Mouse (Mus musculus) forebrain, embryonic 16.5 days (tissue): Measurements from ENCODE around the gene Dync2li1. TPM values are rescaled to one million over a fixed set of nuclear protein-coding genes. Genes with fewer than 3 reads are reported as not detected.
A peak's percentile ranks its signal among the peaks of the same experiment; 100 is the strongest.

ENCODE experiments used
- ATAC-seq: fragments of 200-750 bp; cut with Nextera tagmentation; 2 replicates; pipeline ENCODE4 v1.8.0; 2017; ENCODE audit warnings: mild to moderate bottlenecking, moderate library complexity
- H3K27ac ChIP-seq: fragments of 300-500 bp; sonication (generic); 2 replicates; pipeline ENCODE4 v1.5.1; 2014; ENCODE audit warnings: low read length, control low read depth
- H3K27me3 ChIP-seq: fragments of 300-500 bp; sonication (generic); replicated peaks from 2 replicates; pipeline ENCODE4 v1.6.1; 2014; ENCODE audit warnings: low read length; ENCODE audit not compliant: control insufficient read depth, insufficient read depth
- H3K36me3 ChIP-seq: fragments of 300-500 bp; sonication (generic); 2 replicates; pipeline ENCODE4 v1.6.1; 2014; ENCODE audit not compliant: control insufficient read depth, insufficient read depth
- H3K4me1 ChIP-seq: fragments of 300-500 bp; sonication (generic); replicated peaks from 2 replicates; pipeline ENCODE4 v1.6.1; 2014; ENCODE audit warnings: low read length; ENCODE audit not compliant: control insufficient read depth, insufficient read depth
- H3K4me2 ChIP-seq: fragments of 300-500 bp; sonication (generic); 2 replicates; pipeline ENCODE4 v1.6.1; 2014; ENCODE audit warnings: mild to moderate bottlenecking, low read length, control low read depth
- H3K4me3 ChIP-seq: fragments of 300-500 bp; sonication (generic); replicated peaks from 2 replicates; pipeline ENCODE4 v1.5.1; 2014; ENCODE audit warnings: mild to moderate bottlenecking, low read length, control low read depth
- H3K9ac ChIP-seq: fragments of 300-500 bp; sonication (generic); replicated peaks from 2 replicates; pipeline ENCODE4 v1.6.1; 2014; ENCODE audit warnings: low read depth, low read length, control low read depth
- H3K9me3 ChIP-seq: fragments of 300-500 bp; sonication (generic); 2 replicates; pipeline ENCODE4 v1.6.1; 2016; ENCODE audit warnings: low read length; ENCODE audit not compliant: control insufficient read depth
- WGBS: fragments of 180-500 bp; shearing (Covaris S2); extraction: QIAGEN DNeasy Blood & Tissue Kit; methylation state at CpG from one replicate; pipeline ENCODE4 v1.1.7; 2014; 5-methylcytosine and 5-hydroxymethylcytosine counted together
- polyA plus RNA-seq: library from polyadenylated mRNA; unstranded; fragments of >200 nt; fragmentation: Nextera tagmentation; extraction: Ambion mirVana; gene quantifications from 2 replicates; pipeline ENCODE4 v1.2.1, GENCODE M21; 2015

Gene Dync2li1
- polyA plus RNA-seq, 1 experiment from 2014 or later = 33.0 TPM

- Histone ChIP-seq H3K4me1 (no peaks in the 10 kb centered on the region), H3K4me3 (no peak overlapping the region), H3K4me2 (no peak overlapping the region), H3K27me3 (no peaks in the 10 kb centered on the region), H3K36me3 (no peaks in the 10 kb centered on the region), H3K27ac (no peak overlapping the region), H3K9me3 (no peaks in the 10 kb centered on the region), H3K9ac (no peak overlapping the region)
- ATAC-seq = no peak
- 59% methylated on average over 9 of the region's 9 CpGs for WGBS
Measured at GRCm38 (mm10) chr17:84665691-84666090, 39.4 kb downstream of the Dync2li1 start.

GRCm38 (mm10) chr17:84667848-84668247, 41.6 kb downstream of the Dync2li1 start:
- no peak for ATAC-seq
- H3K4me1 ChIP-seq = no peaks in the 10 kb centered on the region
- no peak overlapping the region for H3K4me2 ChIP-seq
- no peaks in the 10 kb centered on the region for H3K27me3 ChIP-seq
- no peaks in the 10 kb centered on the region for H3K9me3 ChIP-seq
- 94% methylated on average over 3 of the region's 3 CpGs for WGBS
- no peak overlapping the region for H3K4me3 ChIP-seq
- no peaks in the 10 kb centered on the region for H3K36me3 ChIP-seq
- no peak overlapping the region for H3K27ac ChIP-seq
- no peak overlapping the region for H3K9ac ChIP-seq

DNA sequence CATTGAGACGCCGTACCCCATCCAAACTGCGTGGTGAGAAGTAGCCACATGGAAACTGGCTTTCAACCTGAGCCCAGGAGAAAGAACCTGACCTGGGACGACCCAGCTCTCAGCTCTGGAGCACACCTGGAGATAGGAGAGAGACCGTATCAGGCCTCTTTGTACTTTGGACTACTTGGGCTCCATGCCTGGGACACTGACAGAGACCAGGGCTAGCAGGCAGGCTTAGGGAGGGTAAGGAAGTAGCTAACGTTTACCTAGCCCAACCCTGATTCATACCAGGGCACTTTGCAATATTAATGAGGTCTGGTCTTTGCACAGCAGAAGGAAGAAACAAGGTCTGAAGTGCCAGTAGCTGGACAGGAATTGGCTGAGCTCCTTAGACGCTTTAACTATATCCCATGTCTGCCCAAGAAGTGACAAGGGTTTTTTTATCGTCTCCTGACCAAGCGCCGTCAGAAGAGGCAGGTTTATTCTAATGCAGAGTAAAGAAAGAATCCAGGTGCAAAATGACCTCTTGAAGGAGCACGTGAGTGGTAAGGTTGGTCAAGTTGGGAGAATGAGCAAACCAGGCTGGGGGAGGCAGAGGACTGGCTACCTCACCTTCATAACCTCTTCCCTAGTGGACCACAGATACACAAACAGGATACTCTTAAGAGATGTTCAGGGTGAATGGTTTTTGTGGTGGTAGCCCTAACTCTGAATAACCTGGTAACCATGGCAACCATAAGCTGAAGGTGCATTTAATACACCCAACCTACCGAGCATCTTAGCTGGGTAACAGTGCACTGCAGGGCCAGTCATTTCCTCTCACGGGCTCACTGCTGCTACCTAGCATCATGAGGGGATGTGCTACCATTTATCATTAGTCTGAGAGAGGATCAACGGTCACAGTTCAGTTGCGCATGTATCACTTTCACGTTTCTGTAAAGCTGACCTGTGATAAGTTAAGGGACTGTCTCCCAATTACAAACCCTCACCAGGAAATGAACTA, 46.4 kb downstream of the Dync2li1 start:
- Histone ChIP-seq H3K9me3 (no peaks in the 10 kb centered on the region), H3K4me1 (peaks cover 7% of the 10 kb centered on the region), H3K9ac (no peak overlapping the region), H3K4me3 (no peak overlapping the region), H3K27ac (no peak overlapping the region), H3K4me2 (no peak overlapping the region), H3K27me3 (peaks cover 11% of the 10 kb centered on the region), H3K36me3 (no peaks in the 10 kb centered on the region)
- ATAC-seq = no peak
- 78% methylated on average over 16 of the region's 16 CpGs for WGBS

DNA sequence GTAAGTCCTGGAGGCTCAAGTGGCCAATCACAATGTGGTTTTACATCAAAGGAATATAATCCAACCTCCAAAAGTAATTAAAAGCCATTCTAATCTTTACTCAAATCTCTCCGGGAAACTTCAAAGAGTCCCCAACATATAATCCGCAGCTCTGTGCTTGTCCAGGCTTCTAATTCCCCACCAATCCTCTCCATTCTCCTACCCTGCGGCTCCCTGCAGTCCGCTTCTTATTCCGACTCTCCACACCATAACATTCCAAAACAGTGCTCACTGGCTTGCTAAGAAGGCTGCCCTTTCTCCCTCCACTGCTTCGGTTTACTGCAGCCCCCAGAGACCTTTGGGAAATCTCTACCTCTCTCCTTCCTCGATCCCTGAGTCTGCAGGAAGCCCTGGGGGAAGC, 47.8 kb downstream of the Dync2li1 start:
- no peak overlapping the region for H3K4me2 ChIP-seq
- no peaks in the 10 kb centered on the region for H3K36me3 ChIP-seq
- peaks cover 7% of the 10 kb centered on the region for H3K4me1 ChIP-seq
- no peak overlapping the region for H3K4me3 ChIP-seq
- no peak overlapping the region for H3K27ac ChIP-seq
- no peak overlapping the region for H3K9ac ChIP-seq
- no peak for ATAC-seq
- H3K9me3 ChIP-seq = no peaks in the 10 kb centered on the region
- peaks cover 11% of the 10 kb centered on the region for H3K27me3 ChIP-seq
- WGBS = 8% methylated on average over 7 of the region's 7 CpGs

GRCm38 (mm10) chr17:84675204-84675603, 48.9 kb downstream of the Dync2li1 start:
- no peaks in the 10 kb centered on the region for H3K9me3 ChIP-seq
- WGBS = 63% methylated on average over 4 of the region's 4 CpGs
- H3K4me2 ChIP-seq = no peak overlapping the region
- peaks cover 7% of the 10 kb centered on the region for H3K4me1 ChIP-seq
- no peak for ATAC-seq
- peaks cover 11% of the 10 kb centered on the region for H3K27me3 ChIP-seq
- H3K27ac ChIP-seq = no peak overlapping the region
- H3K36me3 ChIP-seq = no peaks in the 10 kb centered on the region
- H3K4me3 ChIP-seq = no peak overlapping the region
- H3K9ac ChIP-seq = no peak overlapping the region

- Histone ChIP-seq H3K4me2 (peak within 1 kb of the TSS; percentile 54), H3K36me3 (no peaks in the 10 kb centered on the region), H3K9ac (peak within 1 kb of the TSS; percentile 7), H3K27me3 (peaks cover 11% of the 10 kb centered on the region), H3K4me1 (peaks cover 7% of the 10 kb centered on the region), H3K4me3 (peak within 1 kb of the TSS; percentile 30), H3K9me3 (no peaks in the 10 kb centered on the region), H3K27ac (no peak within 1 kb of the TSS)
- ATAC-seq = no peak
- 3% methylated on average over 24 of the region's 24 CpGs for WGBS
Measured at GRCm38 (mm10) chr17:84675951-84676366, 49.7 kb downstream of the Dync2li1 start, which contains the start of gene Abcg8. Gene Abcg8, plus strand, starts transcription at chr17:84676302.

- Histone ChIP-seq H3K4me2 (no peak overlapping the region), H3K9ac (no peak overlapping the region), H3K27me3 (peaks cover 11% of the 10 kb centered on the region), H3K4me1 (peaks cover 7% of the 10 kb centered on the region), H3K4me3 (no peak overlapping the region), H3K9me3 (no peaks in the 10 kb centered on the region), H3K36me3 (no peaks in the 10 kb centered on the region), H3K27ac (no peak overlapping the region)
- 91% methylated on average over 11 of the region's 11 CpGs for WGBS
- ATAC-seq = no peak
Measured at GRCm38 (mm10) chr17:84677595-84677994, 51.3 kb downstream of the Dync2li1 start.

DNA sequence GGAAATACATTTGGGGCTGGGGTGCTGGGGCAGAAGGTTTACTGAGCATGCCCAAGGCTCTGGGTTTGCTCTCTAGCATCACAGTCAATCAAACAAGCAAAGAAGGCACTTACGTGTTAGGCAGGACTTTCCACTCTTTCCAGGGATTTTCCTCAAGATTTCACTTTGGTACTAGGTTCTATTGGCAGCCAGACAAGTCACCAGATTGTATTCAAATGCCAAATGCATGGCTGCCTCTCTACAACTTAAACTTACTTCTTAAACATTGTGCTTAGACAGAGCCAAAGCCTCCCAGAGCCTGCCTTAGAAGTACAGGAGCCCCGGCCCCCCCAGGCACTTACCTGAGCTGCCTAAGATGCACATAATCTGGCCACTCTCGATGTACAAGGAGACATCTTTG, 55.4 kb downstream of the Dync2li1 start:
- no peaks in the 10 kb centered on the region for H3K4me1 ChIP-seq
- H3K4me3 ChIP-seq = no peak overlapping the region
- H3K4me2 ChIP-seq = no peak overlapping the region
- no peak overlapping the region for H3K9ac ChIP-seq
- no peak for ATAC-seq
- H3K36me3 ChIP-seq = no peaks in the 10 kb centered on the region
- H3K9me3 ChIP-seq = no peaks in the 10 kb centered on the region
- no peak overlapping the region for H3K27ac ChIP-seq
- no peaks in the 10 kb centered on the region for H3K27me3 ChIP-seq
- WGBS = 78% methylated on average over 3 of the region's 3 CpGs

GRCm38 (mm10) chr17:84682734-84683717, 56.7 kb downstream of the Dync2li1 start, which contains the start of gene Abcg5:
Gene Abcg5, minus strand, starts transcription at chr17:84683011.
- H3K4me2 ChIP-seq = no peak within 1 kb of the TSS
- H3K4me3 ChIP-seq = no peak within 1 kb of the TSS
- H3K9me3 ChIP-seq = no peaks in the 10 kb centered on the region
- H3K4me1 ChIP-seq = no peaks in the 10 kb centered on the region
- H3K27me3 ChIP-seq = no peaks in the 10 kb centered on the region
- WGBS = 81% methylated on average over 18 of the region's 18 CpGs
- ATAC-seq = no peak
- H3K9ac ChIP-seq = no peak within 1 kb of the TSS
- H3K36me3 ChIP-seq = no peaks in the 10 kb centered on the region
- H3K27ac ChIP-seq = no peak within 1 kb of the TSS
